Mouse (Mus musculus) heart, postnatal 14 days (tissue): ENCODE data around the gene Ntn5. TPM values are rescaled to one million over a fixed set of nuclear protein-coding genes. Genes with fewer than 3 reads are reported as not detected.

Experiments used
- DNase-seq, 2 experiments: peaks; one replicate each; pipeline ENCODE4 v3.0.0; 2021 to 2022
- intact Hi-C: fragments of 180-260 bp; cut with DNase I; formaldehyde crosslinking; loops from one replicate; pipeline ENCODE4 v1.15.1; 2025
- total RNA-seq, 2 experiments: library from RNA; stranded (reverse); gene quantifications; 2 replicates each; pipeline ENCODE4 v1.2.3; 2021

Gene Ntn5
- total RNA-seq, 2 experiments from 2014 or later, result 0.12 to 0.24 TPM

DNA sequence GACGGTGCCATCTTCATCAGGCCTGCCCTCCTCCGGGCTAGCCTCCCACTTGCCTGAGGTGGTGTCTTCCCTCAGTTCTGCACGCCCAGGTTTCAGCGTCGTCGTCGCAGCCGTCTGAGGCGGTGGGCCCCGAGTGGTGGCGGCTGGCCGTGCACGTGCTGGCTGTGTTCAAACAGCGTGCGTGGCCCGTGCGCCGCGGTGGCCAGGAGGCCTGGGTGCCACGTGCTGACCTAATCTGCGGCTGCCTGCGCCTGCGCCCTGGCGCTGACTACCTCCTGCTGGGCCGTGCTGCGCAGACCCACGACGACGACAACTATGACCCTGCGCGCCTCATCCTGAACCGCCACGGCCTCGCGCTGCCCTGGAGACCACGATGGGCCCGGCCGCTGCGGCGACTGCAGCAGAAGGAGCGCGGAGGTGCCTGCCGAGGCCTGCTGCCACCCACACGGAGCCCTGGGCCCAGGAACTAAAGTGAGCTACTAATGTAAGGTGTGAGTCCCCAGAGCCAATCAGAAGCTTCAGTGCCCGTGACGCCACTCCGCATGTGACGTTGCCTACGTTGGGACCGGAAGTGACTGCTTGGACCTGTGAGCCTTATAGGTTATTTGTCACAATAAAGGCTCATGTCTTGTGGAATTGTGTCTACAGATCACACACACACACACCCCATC is 10.2 kb downstream of the Ntn5 start, which contains the start of gene Sec1:
Gene Sec1, minus strand, starts transcription at position 482 of the 671 bp plus-strand sequence.
- DNase-seq, result no peak
- intact Hi-C loops, result no loop called here

- intact Hi-C loops, result no loop called here
- no peak for DNase-seq
Measured at GRCm38 (mm10) chr7:45695098-45695497, 11.3 kb downstream of the Ntn5 start.

GRCm38 (mm10) chr7:45697894-45698293 is 14.1 kb downstream of the Ntn5 start:
- intact Hi-C loops, result no loop called here
- DNase-seq, result no peak

- intact Hi-C loops, result loop anchor here (5.0 kb wide), 1 partner anchor 237 kb away; no protein-coding TSS in a partner anchor
- DNase-seq, result peak in 1 of 2 experiments; percentile 17
Measured at GRCm38 (mm10) chr7:45699523-45700141, 15.8 kb downstream of the Ntn5 start, which contains the start of gene Car11. TSS of gene Car11 (plus strand) at chr7:45699843.

DNA sequence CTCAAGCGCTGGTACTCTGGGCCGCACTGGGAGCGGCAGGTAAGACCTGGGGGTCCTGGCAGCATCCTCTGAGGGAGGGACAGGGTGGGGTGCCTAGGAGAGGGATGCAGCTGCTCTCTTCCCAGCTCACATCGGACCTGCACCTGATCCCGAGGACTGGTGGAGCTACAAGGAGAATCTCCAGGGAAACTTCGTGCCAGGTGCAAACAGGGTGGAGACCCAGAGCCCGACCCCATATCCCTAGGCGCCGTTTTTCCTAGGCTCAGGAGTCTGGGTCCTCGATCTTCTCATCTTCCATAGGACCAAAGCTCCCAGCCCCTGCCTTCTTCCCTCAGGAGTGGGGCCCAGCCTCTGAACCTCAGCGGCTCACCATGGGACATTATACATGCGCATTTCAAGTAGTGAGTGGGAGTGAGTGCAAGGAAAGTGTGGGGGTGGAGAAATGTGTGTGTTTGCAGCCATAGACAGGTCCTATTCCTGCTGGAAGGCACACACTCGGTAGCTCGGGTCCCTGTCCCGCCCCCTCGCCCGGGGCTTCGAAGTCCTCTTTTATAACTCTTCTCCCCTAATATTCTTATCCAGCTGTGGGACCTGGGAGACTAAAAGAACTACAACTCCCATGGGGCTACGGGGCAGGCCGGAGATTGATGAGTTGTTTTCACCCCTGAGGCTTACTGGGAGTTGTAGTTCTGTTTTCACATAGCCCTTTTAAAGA is 16.6 kb downstream of the Ntn5 start:
- intact Hi-C loops, result loop anchor here (5.0 kb wide), 1 partner anchor 238 kb away; no protein-coding TSS in a partner anchor
- peak; percentile 71 to 81 for DNase-seq

GRCm38 (mm10) chr7:45701072-45701471 is 17.2 kb downstream of the Ntn5 start:
- intact Hi-C loops, result loop anchor here (5.0 kb wide), 1 partner anchor 239 kb away; no protein-coding TSS in a partner anchor
- DNase-seq, result peak; percentile 43 to 58

- intact Hi-C loops, result loop anchor here (5.0 kb wide), 1 partner anchor 239 kb away; no protein-coding TSS in a partner anchor
- DNase-seq, result no peak
Measured at GRCm38 (mm10) chr7:45701607-45702006, 17.8 kb downstream of the Ntn5 start.

- intact Hi-C loops, result loop anchor here (5.0 kb wide), 1 partner anchor 240 kb away; no protein-coding TSS in a partner anchor
- no peak for DNase-seq
Measured at GRCm38 (mm10) chr7:45702316-45702715, 18.5 kb downstream of the Ntn5 start.

DNA sequence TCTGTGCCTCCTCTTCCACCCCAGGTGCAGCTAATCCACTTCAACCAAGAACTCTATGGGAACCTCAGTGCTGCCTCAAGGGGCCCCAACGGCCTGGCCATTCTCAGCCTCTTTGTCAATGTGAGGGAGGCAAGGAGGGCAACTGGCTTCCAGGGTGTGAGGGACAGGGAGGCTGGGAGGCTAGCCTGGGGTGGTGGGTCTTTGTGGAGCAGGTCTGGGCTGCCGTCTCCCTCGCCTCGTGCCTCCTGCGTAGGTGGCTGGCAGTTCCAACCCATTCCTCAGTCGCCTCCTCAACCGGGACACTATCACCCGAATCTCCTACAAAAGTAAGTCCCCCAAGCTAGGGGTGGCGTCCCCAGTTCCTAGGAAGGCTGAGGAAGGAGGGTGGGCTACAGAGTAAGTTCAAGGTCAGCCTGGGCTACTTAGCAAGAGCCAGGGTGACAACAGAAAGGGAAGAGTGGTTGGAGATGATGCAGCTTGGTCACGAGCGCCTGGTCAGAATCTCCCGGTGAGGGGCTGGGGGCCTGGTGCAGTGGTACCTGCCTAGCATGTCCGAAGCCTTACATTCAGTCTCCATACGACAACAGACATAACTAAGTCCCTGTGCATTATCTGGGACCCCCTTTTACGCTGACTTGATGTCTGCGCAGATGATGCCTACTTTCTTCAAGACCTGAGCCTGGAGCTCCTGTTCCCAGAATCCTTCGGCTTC is 19.1 kb downstream of the Ntn5 start:
- intact Hi-C loops, result loop anchor here (5.0 kb wide), 1 partner anchor 241 kb away; no protein-coding TSS in a partner anchor
- no peak for DNase-seq

- intact Hi-C loops, result loop anchor here (5.0 kb wide), 1 partner anchor 241 kb away; no protein-coding TSS in a partner anchor
- DNase-seq, result no peak
Measured at GRCm38 (mm10) chr7:45703521-45704033, 19.8 kb downstream of the Ntn5 start.

GRCm38 (mm10) chr7:45704046-45704559 is 20.3 kb downstream of the Ntn5 start:
- peak; percentile 56 to 67 for DNase-seq
- intact Hi-C loops, result loop anchor here (5.0 kb wide), 1 partner anchor 242 kb away; no protein-coding TSS in a partner anchor

DNA sequence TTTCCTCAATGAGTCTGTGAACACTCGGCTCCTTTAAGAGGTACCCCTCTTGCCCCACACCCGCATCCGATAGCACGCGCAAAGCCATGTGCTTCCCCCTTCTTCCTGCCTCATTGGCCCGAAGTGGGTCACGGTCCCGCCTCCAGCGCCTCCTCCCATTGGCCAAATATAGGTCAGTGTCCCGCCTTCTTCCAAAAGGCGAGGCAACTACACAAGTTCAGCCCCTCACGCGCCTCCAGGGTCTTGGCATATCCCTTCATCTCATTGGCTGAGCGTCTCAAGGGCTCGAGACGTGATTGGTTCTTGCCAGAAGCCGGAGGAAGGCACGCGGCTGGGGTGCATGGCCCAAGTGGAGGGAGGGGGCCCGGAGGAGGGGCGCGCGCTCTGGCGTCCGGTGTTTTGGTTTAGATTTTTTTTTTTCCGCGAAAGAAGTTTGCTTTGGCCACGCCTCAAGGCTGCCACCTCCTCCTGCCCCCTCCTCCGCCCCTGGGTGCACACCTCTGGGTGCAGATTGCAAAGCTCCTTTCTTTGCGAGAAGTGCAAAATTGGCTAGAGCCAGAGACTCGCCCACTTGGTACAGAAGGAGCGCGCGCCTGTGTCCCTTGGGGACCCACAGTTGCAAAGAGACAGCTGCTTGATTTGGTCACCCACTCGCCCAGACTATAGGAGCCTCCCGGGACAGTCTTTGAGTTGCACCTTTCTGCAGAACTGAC is 21.1 kb downstream of the Ntn5 start, which contains the start of gene Dbp:
Gene Dbp, plus strand, starts transcription at position 359 of the 713 bp plus-strand sequence.
- DNase-seq, result peak; percentile 97 to 98
- intact Hi-C loops, result loop anchor here (5.0 kb wide), 1 partner anchor 243 kb away; no protein-coding TSS in a partner anchor

DNA sequence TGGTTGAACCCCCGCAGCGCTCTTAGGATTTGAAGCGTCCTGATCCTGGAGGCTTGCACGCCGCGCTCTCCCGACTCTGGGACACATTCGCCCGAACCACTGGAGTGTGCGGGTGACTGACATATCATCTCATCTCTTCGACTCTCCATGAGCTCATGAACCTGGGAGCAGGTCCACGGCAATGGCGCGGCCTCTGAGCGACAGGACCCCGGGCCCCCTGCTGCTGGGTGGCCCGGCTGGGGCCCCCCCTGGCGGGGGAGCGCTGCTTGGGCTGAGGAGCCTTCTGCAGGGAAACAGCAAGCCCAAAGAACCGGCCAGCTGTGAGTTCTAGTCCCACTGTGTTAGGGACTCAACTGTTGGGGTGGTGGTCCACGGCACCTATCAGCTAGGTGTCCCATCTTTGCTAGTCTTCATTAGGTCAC is 21.6 kb downstream of the Ntn5 start:
- peak in 1 of 2 experiments; percentile 57 for DNase-seq
- intact Hi-C loops, result no loop called here

- peak; percentile 73 to 87 for DNase-seq
- intact Hi-C loops, result no loop called here
Measured at GRCm38 (mm10) chr7:45705873-45706281, 22.1 kb downstream of the Ntn5 start.

DNA sequence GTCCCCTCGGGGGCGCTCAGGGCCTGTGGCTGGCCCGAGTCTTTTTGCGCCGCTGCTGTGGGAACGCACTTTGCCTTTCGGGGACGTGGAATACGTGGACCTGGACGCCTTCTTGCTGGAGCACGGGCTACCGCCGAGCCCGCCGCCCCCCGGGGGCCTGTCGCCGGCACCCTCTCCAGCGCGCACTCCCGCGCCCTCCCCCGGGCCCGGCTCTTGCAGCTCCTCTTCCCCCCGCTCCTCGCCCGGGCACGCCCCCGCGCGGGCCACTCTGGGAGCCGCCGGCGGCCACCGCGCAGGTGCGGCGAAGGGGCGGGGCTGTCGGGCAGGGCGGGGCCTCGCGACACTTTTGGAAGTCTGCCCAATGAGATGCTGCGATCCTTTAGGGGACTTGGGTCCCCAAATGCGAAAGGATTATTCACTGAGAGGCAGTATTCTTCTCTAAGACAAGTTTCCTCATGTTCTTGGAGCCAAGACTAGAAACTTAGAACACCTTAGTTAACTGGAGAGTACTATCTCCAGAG is 23.0 kb downstream of the Ntn5 start:
- DNase-seq, result peak; percentile 93

DNA sequence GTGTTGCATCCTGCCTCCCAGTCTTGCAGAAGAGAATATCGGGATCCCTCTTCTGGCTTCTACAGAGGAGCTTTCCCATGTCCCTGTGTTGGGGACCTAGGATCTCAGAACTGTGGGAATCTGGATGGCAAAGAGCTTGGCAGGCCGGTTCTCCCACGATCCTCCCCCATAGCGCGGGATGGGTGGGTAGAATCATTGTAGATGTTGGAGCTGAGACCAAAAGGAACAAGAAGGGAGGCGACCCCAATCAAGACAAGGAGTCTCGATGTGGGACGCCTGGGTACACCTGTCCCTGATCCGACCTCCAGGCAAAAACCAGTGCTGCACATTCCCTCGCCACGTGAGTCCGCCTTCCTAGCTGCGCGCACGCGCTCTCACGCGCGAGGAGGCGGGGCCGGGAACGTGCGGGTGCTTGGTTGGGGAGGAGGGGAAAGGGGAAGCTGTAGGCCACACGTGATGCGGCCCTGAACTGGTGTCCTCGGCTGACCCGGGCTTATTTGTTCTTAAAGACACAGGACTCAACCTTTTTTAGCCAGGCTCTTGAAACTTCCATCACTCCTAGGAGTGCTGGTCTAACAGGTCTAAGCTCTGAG is 23.6 kb downstream of the Ntn5 start:
- DNase-seq, result peak; percentile 96 to 99
- intact Hi-C loops, result no loop called here

More for the DNA sequence above, 23.0 kb downstream of the Ntn5 start:
- intact Hi-C loops, result no loop called here

DNA sequence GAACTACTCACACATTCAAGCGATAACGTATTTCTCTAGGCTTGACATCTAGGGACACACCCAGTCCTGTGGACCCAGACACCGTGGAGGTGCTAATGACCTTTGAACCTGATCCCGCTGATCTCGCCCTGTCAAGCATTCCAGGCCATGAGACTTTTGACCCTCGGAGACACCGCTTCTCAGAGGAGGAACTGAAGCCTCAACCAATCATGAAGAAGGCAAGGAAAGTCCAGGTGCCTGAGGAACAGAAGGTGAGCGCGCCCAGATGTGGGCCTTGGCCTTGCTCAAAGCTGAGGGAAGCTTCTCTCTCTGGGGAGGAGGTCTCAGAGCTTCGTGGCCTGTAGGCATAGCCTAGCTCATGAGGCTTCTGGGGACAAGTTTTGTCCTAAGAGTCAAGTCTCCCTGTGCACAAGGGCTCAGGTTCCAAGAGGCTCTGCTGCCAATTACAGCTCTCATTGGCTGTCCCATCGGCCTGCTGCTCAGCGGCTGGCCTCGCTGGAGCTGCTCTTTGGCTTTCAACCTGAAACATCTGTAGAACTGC is 24.5 kb downstream of the Ntn5 start:
- intact Hi-C loops, result no loop called here
- DNase-seq, result peak; percentile 50 to 61

- intact Hi-C loops, result no loop called here
- DNase-seq, result no peak
Measured at GRCm38 (mm10) chr7:45709036-45709435, 25.2 kb downstream of the Ntn5 start.
